Mouse (Mus musculus) ES-E14 (cell line): Measurements from ENCODE around the gene Nfib.

Experiments
- CHD2 ChIP-seq: IDR thresholded peaks from 2 replicates; pipeline ENCODE4 v1.6.1; 2014; ENCODE audit warnings: mild to moderate bottlenecking, low read depth, low read length, inconsistent platforms
- MAFK ChIP-seq: IDR thresholded peaks from 2 replicates; pipeline ENCODE4 v1.6.1; 2014; ENCODE audit warnings: mild to moderate bottlenecking, low read depth, low read length, inconsistent platforms; ENCODE audit not compliant: insufficient read depth
- ZNF384 ChIP-seq: IDR thresholded peaks from 2 replicates; pipeline ENCODE4 v1.6.1; 2012; ENCODE audit warnings: low read depth, low read length, inconsistent platforms

- TF ChIP-seq CHD2 (no peak), MAFK (no peak), ZNF384 (no peak)
These were observed 194.5 kb downstream of the Nfib start for GRCm38 (mm10) chr4:82511001-82511513.
